Mouse (Mus musculus) liver, adult (tissue): ENCODE data around the gene Galp.

Experiments
- GATA4 ChIP-seq: IDR thresholded peaks from 2 replicates; pipeline ENCODE4 v1.6.1; 2014; ENCODE audit warnings: mild to moderate bottlenecking, low read length; ENCODE audit not compliant: insufficient replicate concordance

Gene Galp

GRCm38 (mm10) chr7:6213144-6213543 is 16.3 kb downstream of the Galp start:
- no peak for TF ChIP-seq GATA4

- TF ChIP-seq GATA4 = no peak
Measured at GRCm38 (mm10) chr7:6220147-6220546, 23.3 kb downstream of the Galp start.

GRCm38 (mm10) chr7:6221978-6222377 is 25.1 kb downstream of the Galp start, which contains the start of gene Zscan5b:
TSS of gene Zscan5b (plus strand) at chr7:6222278.
- no peak for TF ChIP-seq GATA4

- TF ChIP-seq GATA4 = no peak
Measured at GRCm38 (mm10) chr7:6239787-6240186, 42.9 kb downstream of the Galp start.

GRCm38 (mm10) chr7:6244361-6245292 is 47.7 kb downstream of the Galp start:
- no peak for TF ChIP-seq GATA4

GRCm38 (mm10) chr7:6252410-6252809 is 55.5 kb downstream of the Galp start, which contains the start of gene Epp13:
TSS of gene Epp13 (plus strand) at chr7:6252710.
- TF ChIP-seq GATA4 = no peak

- no peak for TF ChIP-seq GATA4
Measured at GRCm38 (mm10) chr7:6254451-6254850, 57.6 kb downstream of the Galp start.

GRCm38 (mm10) chr7:6257386-6257785 is 60.5 kb downstream of the Galp start:
- no peak for TF ChIP-seq GATA4

- TF ChIP-seq GATA4 = no peak
Measured at GRCm38 (mm10) chr7:6258232-6259220, 61.6 kb downstream of the Galp start.

- TF ChIP-seq GATA4 = no peak
Measured at GRCm38 (mm10) chr7:6262120-6262519, 65.2 kb downstream of the Galp start.

GRCm38 (mm10) chr7:6262984-6263383 is 66.1 kb downstream of the Galp start:
- no peak for TF ChIP-seq GATA4

- no peak for TF ChIP-seq GATA4
Measured at GRCm38 (mm10) chr7:6265695-6266094, 68.8 kb downstream of the Galp start.
